Mouse (Mus musculus): Measurements from ENCODE around the gene Acp7. TPM values are rescaled to one million over a fixed set of nuclear protein-coding genes. Genes with fewer than 3 reads are reported as not detected.
"Not testable (repeated sequence)": the region's sequence is repeated elsewhere in the genome, so short reads cannot be mapped to it uniquely, and the experiment has no call there.

Gene Acp7
- polyA plus RNA-seq, 1 experiment from 2014 or later, result not detected

DNA sequence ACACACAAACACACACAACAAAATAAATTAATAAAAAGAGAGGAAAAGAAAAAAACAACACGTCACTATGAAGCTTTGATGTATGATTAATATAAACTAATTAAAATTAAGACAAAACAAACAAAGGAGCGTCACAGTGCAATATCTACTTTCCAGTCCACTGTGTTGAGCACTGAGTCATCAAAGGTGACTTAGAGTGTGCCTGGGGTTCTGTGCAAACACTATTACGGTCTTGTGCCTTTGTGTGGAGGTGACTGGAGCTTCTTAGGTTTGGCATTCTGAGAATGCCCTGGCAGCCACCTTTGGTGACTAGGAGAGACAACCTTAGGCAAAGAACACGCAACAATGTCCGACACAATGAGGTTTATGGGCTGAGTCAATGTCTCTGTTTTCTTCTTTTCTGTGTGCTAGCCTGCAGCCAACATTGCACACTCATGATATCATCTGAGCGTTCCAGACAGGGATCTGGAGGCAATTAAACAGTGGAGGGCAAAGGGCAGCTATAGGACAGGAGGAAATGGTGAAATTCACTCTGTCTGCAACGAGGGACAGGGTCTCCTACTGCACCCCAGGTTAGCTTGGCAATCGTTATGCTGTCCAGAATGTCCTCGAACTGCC lies 11.9 kb downstream of the Acp7 start:
- ATAC-seq (no peak), DNase-seq (no peak)
- Histone ChIP-seq H3K4me1 (ENCODE audit: insufficient read depth) (no peaks in the 10 kb centered on the region), H3K4me2 (ENCODE audit: low read depth, low read length) (no peak overlapping the region), H3K9me3 (ENCODE audit: low read length) (no peaks in the 10 kb centered on the region), H3K9ac (replicated peaks) (no peak overlapping the region), H3K36me3 (replicated peaks; ENCODE audit: insufficient read depth, low read length) (no peaks in the 10 kb centered on the region), H3K27ac (ENCODE audit: low read depth) (no peak overlapping the region), H3K4me3 (ENCODE audit: low read depth, low read length) (no peak overlapping the region), H3K27me3 (ENCODE audit: insufficient read depth, low read length) (no peaks in the 10 kb centered on the region)
- no peak for TF ChIP-seq CTCF (IDR thresholded peaks at IDR 0.05; ENCODE audit: low read depth)
- TF ChIP-seq EP300 (IDR thresholded peaks at IDR 0.05; ENCODE audit: low read depth), result no peak
- WGBS (ENCODE audit: insufficient replicate concordance), result 52% methylated on average over 9 of the region's 9 CpGs

DNA sequence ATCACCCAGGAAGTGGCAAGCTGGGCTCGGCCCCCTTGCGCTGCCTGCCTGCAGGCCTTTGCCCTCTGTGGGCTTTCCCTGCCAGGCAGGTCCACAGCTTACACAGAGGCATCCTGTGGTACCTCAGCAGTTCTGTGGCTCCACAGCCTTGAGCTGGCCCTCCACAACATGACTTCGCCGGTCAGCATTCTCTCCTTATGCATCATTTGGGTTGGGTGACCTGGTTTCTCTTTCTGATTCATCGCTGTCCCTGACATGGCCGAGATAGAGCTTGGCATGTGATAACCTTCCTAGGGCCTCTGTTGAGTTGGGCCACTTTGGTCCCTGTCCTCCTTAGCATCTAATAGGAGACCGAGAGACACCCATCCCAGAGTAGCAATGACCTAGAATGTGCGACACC lies 25.2 kb downstream of the Acp7 start:
- Histone ChIP-seq H3K4me2 (ENCODE audit: low read depth, low read length) (no peak overlapping the region), H3K27ac (ENCODE audit: low read depth) (no peak overlapping the region), H3K9me3 (ENCODE audit: low read length) (no peaks in the 10 kb centered on the region), H3K4me1 (ENCODE audit: insufficient read depth) (no peaks in the 10 kb centered on the region), H3K9ac (replicated peaks) (no peak overlapping the region), H3K4me3 (ENCODE audit: low read depth, low read length) (no peak overlapping the region), H3K27me3 (ENCODE audit: insufficient read depth, low read length) (no peaks in the 10 kb centered on the region), H3K36me3 (replicated peaks; ENCODE audit: insufficient read depth, low read length) (no peaks in the 10 kb centered on the region)
- no peak for DNase-seq
- no peak for TF ChIP-seq CTCF (IDR thresholded peaks at IDR 0.05; ENCODE audit: low read depth)
- no peak for TF ChIP-seq EP300 (IDR thresholded peaks at IDR 0.05; ENCODE audit: low read depth)
- 74% methylated on average over 8 of the region's 8 CpGs for WGBS (ENCODE audit: insufficient replicate concordance)
- no peak for ATAC-seq

DNA sequence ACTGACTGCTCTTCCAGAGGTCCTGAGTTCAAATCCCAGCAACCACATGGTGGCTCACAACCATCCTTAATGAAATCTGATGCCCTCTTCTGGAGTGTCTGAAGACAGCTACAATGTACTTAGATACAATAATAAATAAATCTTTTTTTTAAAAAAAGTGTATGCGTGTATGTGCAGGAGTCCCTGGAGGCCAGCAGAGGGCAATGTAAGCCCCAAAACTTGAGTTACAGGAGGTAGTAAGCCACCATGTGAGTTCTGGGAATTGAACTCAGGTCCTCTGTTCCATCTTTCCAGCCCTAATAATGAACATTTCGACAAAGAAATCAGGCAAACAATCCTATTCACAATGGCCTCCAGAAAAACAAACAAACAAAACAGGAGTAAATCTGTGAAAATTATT lies 27.3 kb downstream of the Acp7 start:
- not testable (repeated sequence) for H3K27ac ChIP-seq (ENCODE audit: low read depth); H3K4me1 ChIP-seq (ENCODE audit: insufficient read depth); DNase-seq; H3K9ac ChIP-seq (replicated peaks); H3K4me3 ChIP-seq (ENCODE audit: low read depth, low read length); ATAC-seq; H3K36me3 ChIP-seq (replicated peaks; ENCODE audit: insufficient read depth, low read length); H3K4me2 ChIP-seq (ENCODE audit: low read depth, low read length); H3K9me3 ChIP-seq (ENCODE audit: low read length); H3K27me3 ChIP-seq (ENCODE audit: insufficient read depth, low read length)
- peak; percentile 40 for TF ChIP-seq CTCF (IDR thresholded peaks at IDR 0.05; ENCODE audit: low read depth)
- 61% methylated on average over 2 of the region's 2 CpGs for WGBS (ENCODE audit: insufficient replicate concordance)

DNA sequence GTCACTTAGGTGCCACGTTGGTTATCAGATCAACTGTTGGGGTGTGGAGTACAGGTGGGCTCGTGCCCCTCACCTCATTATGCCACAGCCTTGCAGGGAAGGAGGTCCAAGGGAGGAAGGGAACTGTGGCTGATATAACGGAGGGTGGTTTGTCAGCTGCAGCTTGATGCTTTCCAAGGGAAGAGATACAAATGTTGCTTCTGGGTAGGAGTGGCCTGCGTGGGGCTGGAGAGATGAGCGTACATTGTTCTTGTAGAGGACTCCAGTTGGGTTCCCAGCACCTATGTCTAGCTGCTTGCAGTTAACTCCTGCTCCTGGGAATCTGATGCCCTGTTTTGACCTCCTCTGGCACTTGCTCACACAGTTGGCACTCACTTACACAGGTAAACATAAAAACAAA lies 28.0 kb downstream of the Acp7 start:
- no peaks in the 10 kb centered on the region for H3K27me3 ChIP-seq (ENCODE audit: insufficient read depth, low read length)
- 68% methylated on average over 5 of the region's 5 CpGs for WGBS (ENCODE audit: insufficient replicate concordance)

DNA sequence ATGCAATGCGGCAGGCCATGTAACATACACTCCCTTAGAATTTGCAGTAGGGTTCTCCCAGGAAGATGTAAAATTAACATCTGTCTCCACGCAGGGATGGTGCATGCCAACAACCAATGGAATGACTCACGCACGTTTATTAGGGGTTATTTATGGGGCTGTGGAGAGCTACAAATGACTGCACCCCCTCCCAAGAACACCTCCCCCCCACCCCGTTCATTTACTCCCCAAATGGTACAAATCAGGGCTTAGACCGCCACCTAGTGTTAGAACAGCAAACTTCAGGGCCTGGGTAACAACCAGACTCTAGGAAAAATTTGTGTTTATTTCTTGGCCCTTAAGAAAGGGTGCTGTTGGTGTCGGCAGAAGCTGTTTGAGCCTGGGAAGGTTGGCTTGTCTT lies 29.5 kb downstream of the Acp7 start:
- 31% methylated on average over 7 of the region's 7 CpGs for WGBS (ENCODE audit: insufficient replicate concordance)
- no peak for ATAC-seq
- H3K36me3 ChIP-seq (replicated peaks; ENCODE audit: insufficient read depth, low read length), result no peaks in the 10 kb centered on the region
- H3K4me1 ChIP-seq (ENCODE audit: insufficient read depth), result peaks cover 9% of the 10 kb centered on the region
- peak; percentile 61 for DNase-seq
- H3K9ac ChIP-seq (replicated peaks), result no peak overlapping the region
- TF ChIP-seq EP300 (IDR thresholded peaks at IDR 0.05; ENCODE audit: low read depth) (no peak), CTCF (IDR thresholded peaks at IDR 0.05; ENCODE audit: low read depth) (peak; percentile 81)
- H3K4me3 ChIP-seq (ENCODE audit: low read depth, low read length), result no peak overlapping the region
- H3K4me2 ChIP-seq (ENCODE audit: low read depth, low read length), result no peak overlapping the region
- H3K27me3 ChIP-seq (ENCODE audit: insufficient read depth, low read length), result no peaks in the 10 kb centered on the region
- H3K27ac ChIP-seq (ENCODE audit: low read depth), result no peak overlapping the region
- no peaks in the 10 kb centered on the region for H3K9me3 ChIP-seq (ENCODE audit: low read length)

More for the DNA sequence above, 28.0 kb downstream of the Acp7 start:
- Histone ChIP-seq H3K9ac (replicated peaks) (no peak overlapping the region), H3K9me3 (ENCODE audit: low read length) (no peaks in the 10 kb centered on the region), H3K36me3 (replicated peaks; ENCODE audit: insufficient read depth, low read length) (no peaks in the 10 kb centered on the region), H3K4me1 (ENCODE audit: insufficient read depth) (no peaks in the 10 kb centered on the region; the same call in 1 of the 2 replicates), H3K4me3 (ENCODE audit: low read depth, low read length) (no peak overlapping the region), H3K4me2 (ENCODE audit: low read depth, low read length) (no peak overlapping the region), H3K27ac (ENCODE audit: low read depth) (no peak overlapping the region)
- no peak for DNase-seq
- ATAC-seq, result no peak
- TF ChIP-seq EP300 (IDR thresholded peaks at IDR 0.05; ENCODE audit: low read depth) (no peak), CTCF (IDR thresholded peaks at IDR 0.05; ENCODE audit: low read depth) (no peak)

DNA sequence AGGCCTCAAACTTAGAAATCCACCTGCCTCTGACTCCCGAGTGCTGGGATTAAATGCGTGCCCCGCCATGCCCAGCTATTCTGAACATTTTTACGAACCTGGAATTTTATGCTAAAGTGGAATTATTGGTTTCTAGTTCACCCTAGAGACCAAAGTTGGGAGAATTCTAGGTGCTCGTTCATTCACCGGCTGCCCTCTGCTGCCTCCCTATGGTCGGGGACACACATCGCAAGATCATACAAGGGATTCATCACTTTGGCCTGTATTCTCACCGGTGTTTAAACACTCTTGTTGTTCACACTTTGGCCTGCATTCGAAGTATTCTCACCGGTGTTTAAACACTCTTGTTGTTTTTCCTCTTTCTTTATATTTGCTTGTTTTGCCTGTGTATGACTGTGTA lies 30.1 kb downstream of the Acp7 start:
- ATAC-seq (no peak), DNase-seq (peak; percentile 79)
- Histone ChIP-seq H3K4me1 (ENCODE audit: insufficient read depth) (peaks cover 15% of the 10 kb centered on the region), H3K9ac (replicated peaks) (no peak overlapping the region), H3K36me3 (replicated peaks; ENCODE audit: insufficient read depth, low read length) (no peaks in the 10 kb centered on the region), H3K27ac (ENCODE audit: low read depth) (no peak overlapping the region), H3K4me3 (ENCODE audit: low read depth, low read length) (no peak overlapping the region), H3K9me3 (ENCODE audit: low read length) (no peaks in the 10 kb centered on the region), H3K4me2 (ENCODE audit: low read depth, low read length) (no peak overlapping the region), H3K27me3 (ENCODE audit: insufficient read depth, low read length) (no peaks in the 10 kb centered on the region)
- WGBS (ENCODE audit: insufficient replicate concordance), result 8% methylated on average over 11 of the region's 11 CpGs
- no peak for TF ChIP-seq EP300 (IDR thresholded peaks at IDR 0.05; ENCODE audit: low read depth)
- peak; percentile 93 for TF ChIP-seq CTCF (IDR thresholded peaks at IDR 0.05; ENCODE audit: low read depth)
